1 mouse cellular context compared by ENCODE assay signal in the genomic region with DNA sequence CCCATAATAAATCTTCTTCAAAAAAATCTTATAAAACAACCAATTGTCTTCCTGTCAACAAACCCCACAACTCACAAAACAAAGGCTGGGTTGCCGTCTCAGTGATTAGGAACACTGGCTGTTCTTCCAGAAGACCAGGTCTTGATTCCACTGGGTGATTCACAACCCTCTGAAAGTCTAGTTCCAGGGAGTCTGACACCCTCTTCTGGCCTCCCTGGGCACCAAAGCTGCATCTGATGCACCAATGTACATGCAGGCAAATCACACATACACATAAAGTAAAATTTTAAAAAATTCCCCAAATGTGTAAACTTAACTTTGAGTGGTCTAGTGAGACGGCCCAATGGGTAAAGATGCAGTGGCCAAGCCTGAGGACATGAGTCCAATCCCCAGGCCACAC.
TF ChIP-seq lines count a peak whose summit lies in the region.

No protein-coding gene starts in this region.

TF ChIP-seq in CH12.LX, 34 proteins besides CTCF, POLR2A, EP300 and RAD21:
- no peak for TF ChIP-seq MAX (IDR thresholded peaks at IDR 0.05; ENCODE audit: low read length)
- peak; percentile 43 for TF ChIP-seq SMC3 (IDR thresholded peaks at IDR 0.05; ENCODE audit: low read depth, low read length)
